Mouse (Mus musculus): Measurements from ENCODE around the gene D430041D05Rik. TPM values are rescaled to one million over a fixed set of nuclear protein-coding genes. Genes with fewer than 3 reads are reported as not detected.

D430041D05Rik gene
- 1 to 10 TPM; 5.2 to 5.3 TPM for total RNA-seq (2021)
- long read RNA-seq, experiment 1, partial matches to known transcripts = 0 of 3 reads
- long read RNA-seq, experiment 1, other reads (novel, unspliced or antisense) = 3 of 3 reads
- long read RNA-seq, experiment 2, partial matches to known transcripts = 1 of 2 reads
- long read RNA-seq, experiment 2, other reads (novel, unspliced or antisense) = 1 of 2 reads

DNA sequence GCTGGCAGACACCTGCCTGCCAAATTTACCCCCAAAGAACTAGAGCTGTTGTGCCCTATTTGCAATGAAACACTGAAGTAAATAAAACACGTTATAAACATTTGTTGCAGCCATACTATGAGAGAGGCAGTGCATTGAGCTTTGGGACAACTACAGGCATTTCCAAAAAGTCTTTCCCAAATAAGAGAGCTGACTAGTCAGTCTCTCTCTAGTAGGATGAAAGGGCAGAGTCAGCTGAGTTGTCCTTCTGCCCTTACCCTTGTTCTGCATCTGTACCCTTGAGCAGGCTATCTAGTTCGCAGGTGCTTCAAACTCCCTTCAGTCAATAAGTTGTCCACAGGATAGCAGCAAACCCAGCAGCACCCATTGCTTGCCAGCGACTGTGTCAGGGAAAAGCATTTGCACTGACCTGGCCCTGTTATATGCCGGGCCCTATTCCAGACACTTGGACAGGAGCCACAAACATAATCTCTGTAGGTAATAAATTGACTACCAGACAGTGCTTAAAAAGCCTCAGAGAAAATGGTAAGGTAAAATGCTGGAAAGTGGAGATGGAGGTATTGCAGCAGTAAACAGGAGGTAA is at the start of gene D430041D05Rik:
D430041D05Rik (minus strand) TSS at position 51 of the 583 bp plus-strand sequence.
- no peak for DNase-seq (ENCODE audit: low spot score in 2 of 2)

DNA sequence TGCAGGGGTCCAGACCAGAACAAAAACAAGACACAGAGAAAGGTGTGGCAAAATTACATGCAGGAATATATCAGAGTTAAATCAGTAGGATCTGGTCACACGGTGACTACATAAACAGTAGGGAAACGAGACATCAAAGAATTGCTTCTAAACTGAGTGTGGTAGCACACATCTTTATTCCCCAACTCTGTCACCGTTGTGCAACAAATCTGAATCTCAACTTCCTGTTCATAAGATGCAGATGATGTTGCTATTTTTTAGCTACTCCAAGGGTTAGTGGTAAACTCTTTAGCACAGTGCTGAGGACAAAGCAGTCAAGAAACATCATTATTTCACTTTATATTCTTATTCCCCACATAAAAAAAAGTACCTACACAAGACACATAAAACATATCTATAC is 49.2 kb upstream of the D430041D05Rik start:
- DNase-seq (ENCODE audit: low spot score in 2 of 2) = no peak

DNA sequence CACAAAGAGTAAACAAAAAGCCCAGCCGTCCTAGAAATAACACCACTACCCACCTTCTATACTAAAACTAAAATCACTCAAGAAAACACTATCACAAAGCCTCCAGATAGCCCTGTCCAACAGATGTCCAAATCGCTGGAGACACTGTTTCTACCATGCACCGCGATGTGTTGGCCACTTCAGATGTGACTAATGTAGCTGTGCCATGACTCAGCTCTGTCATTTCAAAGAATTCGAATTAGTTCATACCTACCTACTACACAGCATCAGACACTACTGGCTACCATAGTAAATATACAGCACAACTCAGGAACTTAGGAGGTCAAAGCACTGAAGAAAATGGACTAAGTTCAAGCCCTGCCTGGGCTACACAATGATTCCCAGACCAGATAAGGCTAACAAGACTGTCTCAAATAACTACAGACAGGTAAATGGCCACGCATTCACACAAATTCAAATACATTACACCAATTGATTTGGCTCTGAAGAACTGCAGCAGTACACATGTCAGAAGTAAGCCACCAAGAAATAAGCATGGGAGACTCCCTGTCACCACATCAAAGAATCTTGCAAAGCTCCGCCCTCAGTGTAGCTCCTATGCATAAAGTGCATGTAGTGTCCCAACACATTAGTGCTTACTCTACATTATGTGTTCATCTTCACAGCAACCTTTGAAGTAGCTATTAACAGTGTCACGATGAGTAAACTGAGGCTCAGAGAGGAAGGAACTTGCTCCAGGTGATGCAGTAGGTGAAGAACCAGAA is 47.9 kb upstream of the D430041D05Rik start:
- no peak for DNase-seq (ENCODE audit: low spot score in 2 of 2)

DNA sequence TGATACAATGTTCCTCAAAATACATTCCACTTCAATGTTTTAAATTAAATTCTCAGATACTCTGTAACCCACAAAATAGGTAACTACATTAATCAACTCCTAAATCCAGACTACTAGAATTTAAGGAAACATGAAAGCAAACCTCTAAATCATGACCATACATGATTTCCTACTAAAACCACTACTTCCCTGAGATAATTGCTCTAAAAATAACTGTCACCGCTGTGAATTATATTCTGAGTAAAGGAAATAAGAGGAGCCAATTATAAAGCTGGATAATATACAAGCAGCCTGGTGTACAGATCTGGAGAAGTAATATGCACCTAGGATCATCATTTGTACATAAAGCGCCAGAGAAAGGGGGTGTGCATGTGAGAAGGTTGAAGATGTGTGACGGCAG is 46.3 kb upstream of the D430041D05Rik start:
- DNase-seq (ENCODE audit: low spot score in 2 of 2) = no peak

DNA sequence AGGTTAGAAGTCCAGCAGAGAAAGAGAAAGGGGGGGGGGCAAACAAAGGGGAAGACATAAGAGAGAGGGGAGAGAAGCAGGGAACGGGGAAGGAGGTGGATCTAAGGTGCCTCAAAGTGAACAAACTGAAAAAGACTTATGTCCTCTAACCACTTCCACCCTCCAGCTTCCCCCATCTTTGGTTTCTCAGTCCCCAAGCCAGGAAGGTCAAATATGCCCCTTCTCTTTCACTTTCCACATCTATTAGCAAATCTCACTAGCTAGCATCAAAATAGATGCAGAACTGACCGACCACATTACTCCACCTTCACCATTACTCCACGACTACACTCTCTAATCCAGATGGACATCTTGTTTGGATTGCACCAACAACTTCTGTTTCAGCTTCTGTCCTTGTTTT is 39.9 kb upstream of the D430041D05Rik start:
- DNase-seq (ENCODE audit: low spot score in 2 of 2) = no peak

DNA sequence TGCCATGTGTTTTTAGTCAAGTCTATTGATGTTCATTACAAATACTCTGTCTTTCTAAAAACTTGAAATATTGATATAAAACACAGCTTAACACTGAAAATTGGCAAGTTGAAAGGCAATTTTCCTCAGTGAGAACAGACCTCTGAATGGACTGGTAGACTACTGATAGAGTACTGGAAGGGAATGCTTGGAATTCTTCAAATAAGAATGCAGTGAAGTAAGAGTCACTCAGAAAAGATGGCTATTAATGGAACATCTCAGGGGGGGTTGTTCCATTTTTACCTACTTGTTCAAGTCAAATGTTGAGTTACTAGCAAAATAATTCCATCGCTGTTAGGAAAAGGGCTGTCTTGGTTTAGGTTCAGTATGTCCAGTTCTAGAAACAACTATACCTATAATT is 38.4 kb upstream of the D430041D05Rik start:
- no peak for DNase-seq (ENCODE audit: low spot score in 2 of 2)

DNA sequence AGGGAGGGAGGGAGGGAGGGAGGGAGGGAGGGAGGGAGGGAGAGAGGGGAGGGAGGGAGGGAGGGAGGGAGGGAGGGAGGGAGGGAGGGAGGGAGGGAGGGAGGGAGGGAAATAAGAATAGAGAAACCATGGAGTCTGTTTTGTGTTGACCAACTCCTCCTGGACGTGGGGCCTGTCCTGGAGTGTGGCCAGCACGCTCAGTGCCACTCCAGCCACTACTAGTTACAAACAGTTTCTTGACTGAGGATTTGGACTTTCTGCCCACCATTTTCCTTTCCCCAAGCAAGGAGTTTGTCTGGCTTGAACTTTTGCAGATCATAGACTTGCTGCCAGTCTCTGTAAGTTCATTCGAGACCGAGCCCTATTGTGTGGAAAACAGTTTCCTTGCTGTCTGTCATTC is 37.4 kb upstream of the D430041D05Rik start:
- DNase-seq (ENCODE audit: low spot score in 2 of 2) = no peak

DNA sequence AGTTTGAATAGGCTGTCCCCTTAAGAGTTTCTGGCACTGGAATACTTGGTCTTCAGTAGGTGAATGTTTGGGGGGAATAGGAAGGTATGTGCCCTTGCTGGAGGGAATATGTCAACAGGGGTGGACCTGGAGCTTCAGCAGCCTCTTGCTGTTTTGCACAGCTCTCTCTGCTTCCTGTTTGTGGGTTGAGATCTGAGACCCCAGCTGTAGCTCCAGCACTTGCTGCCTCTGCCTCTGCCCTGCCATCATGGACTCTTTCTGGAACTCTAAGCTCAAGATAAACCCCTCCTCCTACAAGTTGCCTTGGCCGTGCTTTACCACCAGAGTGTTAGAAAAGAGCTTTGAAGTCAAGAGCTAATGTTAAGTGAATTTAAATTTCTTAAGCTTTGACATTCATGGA is 35.2 kb upstream of the D430041D05Rik start:
- DNase-seq (ENCODE audit: low spot score in 2 of 2) = no peak

DNA sequence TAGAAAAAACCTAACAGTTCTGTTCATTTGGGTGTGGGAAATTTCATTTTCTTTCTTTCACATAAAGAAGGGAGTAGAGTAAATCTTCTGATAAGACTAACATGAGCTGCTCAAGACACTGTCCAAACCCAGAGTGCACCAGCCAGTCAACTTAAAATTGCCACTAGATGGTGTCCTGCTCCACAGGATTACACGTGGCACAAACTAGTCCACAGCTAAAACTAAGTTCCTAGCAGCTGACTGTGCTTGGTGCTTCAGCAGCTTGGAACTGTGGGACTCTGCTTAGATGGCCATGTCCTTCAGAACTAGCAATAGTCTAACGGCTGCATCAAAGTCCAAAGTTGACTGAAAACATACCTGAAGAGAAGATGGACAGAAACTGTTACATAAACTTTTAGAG is 34.0 kb upstream of the D430041D05Rik start:
- peak in 1 of 2 experiments; percentile 29 for DNase-seq (ENCODE audit: low spot score in 2 of 2)

DNA sequence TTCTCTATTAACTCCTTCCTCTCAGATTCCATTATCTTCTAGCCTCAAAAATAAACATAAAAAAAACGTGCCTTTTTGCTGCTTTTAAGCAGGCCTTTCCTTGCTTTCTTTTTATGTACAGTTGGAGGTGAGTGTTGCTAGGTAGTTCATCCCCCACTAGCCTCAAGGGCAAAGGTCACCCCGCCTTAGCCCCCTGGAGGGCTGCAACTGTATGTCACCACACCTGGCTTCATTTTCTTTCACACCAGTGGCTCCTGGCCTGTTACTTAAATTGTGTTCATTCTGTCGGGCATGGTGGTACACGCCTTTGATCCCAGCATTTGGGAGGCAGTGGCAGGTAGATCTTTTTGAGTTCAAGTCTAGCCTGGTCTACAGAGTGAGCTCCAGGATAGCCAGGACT is 31.5 kb upstream of the D430041D05Rik start:
- no peak for DNase-seq (ENCODE audit: low spot score in 2 of 2)

DNA sequence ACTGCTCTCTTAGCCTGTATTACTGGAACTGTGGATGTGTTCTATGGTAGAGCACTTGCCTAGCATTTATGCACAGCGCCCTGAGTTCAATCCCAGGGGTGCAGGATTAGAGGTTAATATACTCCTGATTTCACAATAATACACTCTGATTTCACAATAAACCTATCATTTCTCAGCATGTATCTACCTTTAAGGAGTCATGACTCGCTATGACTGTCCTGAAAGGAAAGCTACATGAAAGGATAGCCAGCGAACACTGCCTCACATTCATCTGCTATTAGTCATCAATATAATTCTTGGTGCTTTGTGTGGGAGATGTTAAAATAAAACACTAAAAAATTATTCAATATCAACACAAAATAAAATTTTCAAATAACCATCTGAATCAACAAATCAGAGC is 25.4 kb upstream of the D430041D05Rik start:
- no peak for DNase-seq (ENCODE audit: low spot score in 2 of 2)

DNA sequence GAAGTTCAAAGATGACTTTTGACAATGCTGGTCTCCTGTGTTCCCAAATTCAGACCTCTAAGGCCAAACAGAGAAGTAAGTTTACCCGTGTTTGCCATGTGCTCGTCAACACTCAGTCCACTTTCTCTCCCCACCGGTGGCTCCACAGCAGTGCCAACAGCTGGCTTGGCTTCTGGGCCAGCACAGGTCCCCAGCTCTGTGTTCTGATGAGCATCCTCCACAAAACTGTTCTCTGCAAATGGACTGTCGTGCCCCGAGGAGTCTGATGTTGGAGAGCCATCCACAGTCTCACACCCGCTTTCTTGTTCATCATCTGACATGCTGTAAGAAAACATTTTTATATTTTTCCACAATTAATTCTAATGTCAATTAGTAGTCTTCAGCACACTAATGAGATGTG is 20.3 kb upstream of the D430041D05Rik start:
- DNase-seq (ENCODE audit: low spot score in 2 of 2) = no peak

DNA sequence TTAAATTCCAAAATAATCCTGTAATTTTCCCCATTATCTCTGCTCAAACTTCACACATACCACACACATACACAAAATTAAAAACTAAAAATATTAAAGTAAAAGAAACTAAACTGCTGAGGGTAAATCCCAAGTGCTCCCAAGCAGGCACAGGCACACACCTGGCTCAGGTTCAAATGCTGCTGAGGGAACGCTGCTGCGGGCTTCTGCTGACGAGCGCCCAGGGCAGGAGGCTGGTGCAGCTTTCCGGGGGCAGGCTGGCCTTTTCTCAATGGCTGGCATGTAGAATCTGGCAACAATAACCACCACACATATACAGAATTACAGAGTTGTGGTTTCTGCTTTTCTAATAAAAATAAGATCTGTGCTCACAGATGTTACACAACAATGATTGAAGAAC is 19.8 kb upstream of the D430041D05Rik start:
- no peak for DNase-seq (ENCODE audit: low spot score in 2 of 2)

DNA sequence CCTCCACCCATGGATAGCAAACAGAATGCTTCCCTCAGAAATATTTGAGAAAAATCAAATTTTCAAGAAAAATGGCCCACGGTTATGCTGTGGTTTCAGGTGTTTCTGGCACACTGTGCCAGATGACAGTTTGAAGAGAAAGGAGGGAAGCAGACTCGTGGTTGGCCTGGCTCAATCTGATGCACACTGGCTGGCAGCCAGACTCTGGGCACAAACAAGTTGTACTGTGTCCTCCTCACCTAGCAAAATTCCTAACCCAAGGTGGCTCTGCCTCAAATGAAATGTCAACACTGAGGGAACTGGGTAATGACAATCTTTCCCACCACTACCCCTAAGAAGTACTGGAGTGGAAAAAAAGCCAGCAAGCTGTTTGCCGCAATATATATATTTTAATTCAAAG is 15.3 kb upstream of the D430041D05Rik start:
- DNase-seq (ENCODE audit: low spot score in 2 of 2) = no peak

DNA sequence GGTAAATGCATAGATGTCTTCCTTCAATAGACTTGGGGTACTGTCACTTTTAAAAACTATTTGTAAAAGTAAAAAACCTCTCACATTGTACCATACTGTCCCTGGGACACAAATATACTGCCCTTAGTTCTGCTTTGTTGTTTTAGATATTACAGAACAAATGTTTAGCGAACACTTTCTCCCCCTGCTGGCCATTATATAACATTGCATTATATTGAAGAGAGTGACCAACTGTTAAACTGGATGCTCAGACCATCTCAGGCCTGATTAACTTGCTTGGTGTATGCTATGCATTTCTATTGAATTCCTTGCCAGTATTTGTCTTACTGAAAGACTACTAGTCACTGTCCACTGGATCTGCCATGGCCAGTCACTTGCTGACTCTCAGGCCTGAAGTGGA is 11.4 kb upstream of the D430041D05Rik start:
- DNase-seq (ENCODE audit: low spot score in 2 of 2) = no peak

DNA sequence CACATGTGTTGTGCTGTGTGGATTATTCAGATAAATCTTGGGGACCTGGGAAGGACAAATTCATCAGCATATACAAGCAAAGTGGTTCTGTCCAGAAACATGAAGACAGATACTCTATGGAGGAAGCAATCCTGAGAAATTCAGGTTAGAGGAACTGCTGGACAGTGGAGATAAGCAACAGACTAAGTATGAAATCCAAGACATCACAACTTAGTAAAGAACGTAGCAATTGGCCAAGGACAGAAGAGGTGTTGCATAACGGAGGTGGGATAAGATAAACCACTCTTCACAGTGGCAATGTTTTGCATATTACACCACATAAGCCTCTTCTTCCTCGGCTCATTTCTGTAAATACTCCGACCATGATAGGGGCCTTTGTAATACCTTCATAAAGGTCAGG is 10.0 kb upstream of the D430041D05Rik start:
- no peak for DNase-seq (ENCODE audit: low spot score in 2 of 2)

DNA sequence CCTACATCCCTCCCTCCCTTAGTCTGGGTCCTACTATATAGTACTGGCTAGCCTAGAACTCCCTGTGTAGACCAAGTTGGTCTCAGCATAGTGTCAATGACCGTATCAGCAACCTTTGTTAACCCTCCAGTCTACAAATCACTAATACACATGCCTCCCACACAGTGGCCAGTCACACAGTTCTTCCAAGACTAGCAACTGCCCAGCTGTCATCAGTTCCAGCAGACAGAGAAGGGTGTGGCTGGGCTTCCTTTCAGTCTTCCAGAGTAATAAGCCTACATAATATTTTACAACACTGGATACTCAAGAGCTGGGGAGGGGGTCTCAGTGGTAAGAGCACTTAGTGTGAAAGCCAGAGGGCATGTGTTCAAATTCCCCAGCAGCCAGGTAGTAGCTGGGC is 9.2 kb upstream of the D430041D05Rik start:
- DNase-seq (ENCODE audit: low spot score in 2 of 2) = no peak

DNA sequence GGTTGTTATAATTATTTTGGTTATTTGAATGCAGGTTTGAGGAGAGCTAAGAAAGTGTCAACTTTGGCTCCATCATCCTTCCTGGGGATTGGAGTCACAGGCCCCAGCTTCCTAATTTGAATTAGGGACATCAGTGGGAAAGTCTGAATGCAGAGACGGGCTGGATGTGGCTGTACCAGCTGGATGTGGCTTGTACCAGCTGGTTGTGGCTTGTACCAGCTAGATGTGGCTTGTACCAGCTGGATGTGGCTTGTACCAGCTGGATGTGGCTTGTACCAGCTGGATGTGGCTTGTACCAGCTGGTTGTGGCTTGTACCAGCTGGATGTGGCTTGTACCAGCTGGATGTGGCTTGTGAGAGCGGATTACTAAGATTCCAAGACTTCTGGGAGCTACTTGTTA is 8.6 kb upstream of the D430041D05Rik start:
- DNase-seq (ENCODE audit: low spot score in 2 of 2) = no peak

DNA sequence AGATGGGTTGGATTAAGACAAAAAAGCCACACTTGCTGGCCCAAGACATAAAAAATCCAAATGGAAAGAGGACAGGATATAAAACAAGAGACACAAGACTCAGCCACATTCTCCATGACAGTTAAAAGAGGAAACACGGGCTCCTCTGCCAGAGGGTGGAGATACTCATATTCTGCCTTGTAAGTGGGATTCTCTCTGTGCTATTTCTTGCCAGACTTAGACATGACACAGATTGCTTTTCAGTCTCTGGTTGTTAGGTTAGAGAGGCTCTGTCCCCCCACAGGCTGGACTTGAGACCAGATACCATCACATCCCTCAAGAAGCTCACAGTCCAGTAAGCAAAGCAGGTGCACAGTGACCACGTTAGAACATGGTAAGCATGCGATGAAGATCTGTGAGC is 2.2 kb upstream of the D430041D05Rik start:
- DNase-seq (ENCODE audit: low spot score in 2 of 2) = no peak

DNA sequence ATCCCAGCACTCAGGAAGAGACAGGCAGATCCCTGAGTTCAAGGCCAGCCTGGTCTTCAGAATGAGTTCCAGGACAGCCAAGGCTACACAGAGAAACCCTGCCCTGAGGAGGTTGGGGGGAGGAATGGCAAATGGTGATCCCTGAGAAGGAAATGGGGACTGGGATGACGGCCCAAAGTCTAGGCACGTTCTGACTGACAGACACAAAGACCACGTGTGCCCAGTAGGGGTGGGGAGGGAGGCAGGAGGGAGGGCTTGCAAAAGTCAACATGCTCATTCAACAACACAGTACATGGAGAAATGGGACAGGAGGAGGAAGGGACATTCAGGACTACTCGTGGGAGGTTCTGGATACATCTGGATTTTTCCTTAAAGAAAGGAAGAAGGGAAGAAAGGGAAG is 1.7 kb upstream of the D430041D05Rik start:
- DNase-seq (ENCODE audit: low spot score in 2 of 2) = no peak

DNA sequence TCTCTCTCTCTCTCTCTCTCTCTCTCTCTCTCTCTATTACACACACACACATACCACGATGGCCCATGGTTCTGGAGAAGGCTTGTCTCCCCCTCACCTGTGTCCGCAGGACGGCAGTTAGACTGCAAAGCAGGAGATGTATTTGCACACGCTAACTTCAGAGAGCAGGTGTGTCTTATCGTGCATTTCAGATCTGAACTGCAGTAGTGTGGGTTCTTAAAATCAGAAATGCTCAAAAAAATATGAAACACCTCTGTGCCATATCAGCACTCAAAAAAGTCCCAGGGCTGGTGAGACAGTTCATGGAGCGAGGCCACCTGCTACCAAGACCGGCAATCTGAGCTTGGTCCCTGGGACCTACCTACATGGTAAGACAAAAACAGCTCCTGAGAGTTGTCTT is 993 bp upstream of the D430041D05Rik start:
- no peak for DNase-seq (ENCODE audit: low spot score in 2 of 2)
